Mouse (Mus musculus): Measurements from ENCODE around the gene Crisp2. TPM values are rescaled to one million over a fixed set of nuclear protein-coding genes. Genes with fewer than 3 reads are reported as not detected.

Crisp2 gene
- not detected for total RNA-seq (2021)
- long read RNA-seq = 0 reads

- no peak for DNase-seq (ENCODE audit: low spot score in 2 of 2)
Observed at GRCm38 (mm10) chr17:40806953-40807572, at the start of gene Crisp2. Gene Crisp2, minus strand, starts transcription at chr17:40807003.

GRCm38 (mm10) chr17:40855065-40855464, 48.3 kb upstream of the Crisp2 start:
- no peak for DNase-seq (ENCODE audit: low spot score in 2 of 2)

- peak; percentile 4 to 14 for DNase-seq (ENCODE audit: low spot score in 2 of 2)
Observed at GRCm38 (mm10) chr17:40837308-40837707, 30.5 kb upstream of the Crisp2 start.

DNA sequence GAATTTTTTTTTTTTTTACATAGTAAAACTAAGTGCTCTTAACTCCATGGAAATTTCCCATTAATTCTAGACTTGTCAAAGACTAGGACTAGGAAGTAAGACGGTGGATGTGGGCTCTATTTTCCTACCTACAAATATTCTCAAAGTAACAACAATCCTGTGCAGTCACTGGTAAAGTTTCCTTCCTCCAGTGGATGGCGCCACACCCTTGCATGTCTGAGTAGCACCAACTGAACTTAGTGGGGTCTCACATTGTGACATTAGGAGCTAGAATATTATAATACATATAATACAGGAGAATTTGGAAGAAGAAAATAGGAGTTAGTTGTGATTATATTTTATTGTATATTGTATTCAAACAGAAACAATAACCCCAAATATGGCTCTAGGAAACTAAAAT, 25.1 kb upstream of the Crisp2 start:
- no peak for DNase-seq (ENCODE audit: low spot score in 2 of 2)

GRCm38 (mm10) chr17:40824549-40824948, 17.7 kb upstream of the Crisp2 start:
- DNase-seq (ENCODE audit: low spot score in 2 of 2) = peak; percentile 13 to 33

- DNase-seq (ENCODE audit: low spot score in 2 of 2) = peak in 1 of 2 experiments; percentile 14
Observed at GRCm38 (mm10) chr17:40823817-40824216, 17.0 kb upstream of the Crisp2 start.

DNA sequence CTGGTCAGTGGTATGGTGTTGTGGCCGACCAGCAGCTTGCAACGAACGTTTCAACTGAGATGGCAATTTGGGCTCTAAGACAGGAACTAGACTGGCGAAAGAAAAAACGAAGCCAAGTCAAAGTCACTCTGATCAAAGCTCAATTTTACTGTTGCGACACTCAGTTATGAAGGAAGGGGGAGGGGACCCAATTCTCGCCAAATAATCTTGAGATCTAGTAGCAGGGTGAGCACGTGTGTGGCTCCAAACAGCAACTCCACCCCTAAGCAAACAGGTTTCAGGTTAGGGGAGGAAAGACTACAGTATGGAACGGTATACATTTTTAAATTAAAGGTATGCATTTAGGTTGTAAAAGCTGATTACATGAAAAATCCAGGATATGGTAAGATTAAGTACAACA, 14.7 kb upstream of the Crisp2 start:
- no peak for DNase-seq (ENCODE audit: low spot score in 2 of 2)

DNA sequence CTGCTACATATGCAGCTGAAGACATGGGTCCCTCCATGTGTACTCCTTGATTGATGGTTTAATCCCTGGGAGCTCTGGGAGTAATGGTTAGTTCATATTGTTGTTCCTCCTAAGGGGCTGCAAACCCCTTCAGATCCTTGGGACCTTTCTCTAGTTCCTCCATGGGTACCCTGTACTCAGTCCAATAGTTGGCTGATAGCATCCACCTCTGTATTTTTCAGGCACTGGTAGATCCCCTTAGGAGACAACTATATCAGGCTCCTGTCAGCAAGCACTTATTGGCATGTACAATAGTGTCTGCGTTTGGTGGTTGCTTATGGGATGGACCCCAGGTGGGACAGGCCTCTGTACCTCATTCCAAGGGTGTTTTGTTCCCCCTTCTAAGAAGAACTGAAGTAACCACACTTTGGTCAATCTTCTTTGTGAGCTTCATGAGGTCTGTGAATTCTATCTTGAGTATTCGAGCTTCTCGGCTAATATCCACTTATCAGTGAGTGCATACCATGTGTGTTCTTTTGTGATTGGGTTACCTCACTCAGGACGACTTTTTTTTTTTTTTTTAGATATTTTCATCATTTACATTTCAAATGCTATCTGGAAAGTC, 10.6 kb upstream of the Crisp2 start:
- DNase-seq (ENCODE audit: low spot score in 2 of 2) = no peak

DNA sequence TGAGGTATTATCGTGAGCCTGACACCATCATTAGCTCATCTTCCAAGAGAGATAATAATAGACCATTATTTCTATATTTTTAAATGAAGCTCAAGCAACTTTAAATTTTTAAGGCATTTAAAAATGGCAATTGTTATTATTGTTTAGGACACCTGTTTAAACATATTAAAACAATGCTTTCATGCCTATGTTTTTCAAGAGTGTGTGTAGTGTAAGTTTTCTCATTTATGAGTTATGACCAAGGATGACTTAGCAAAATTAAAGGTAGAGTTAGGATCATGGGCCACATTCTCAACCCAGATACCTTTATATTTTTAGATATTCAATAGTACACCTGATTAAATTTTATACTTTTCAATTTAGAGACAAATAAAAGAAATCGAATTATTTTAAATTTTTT, 5.5 kb upstream of the Crisp2 start:
- DNase-seq (ENCODE audit: low spot score in 2 of 2) = no peak

- no peak for DNase-seq (ENCODE audit: low spot score in 2 of 2)
Observed at GRCm38 (mm10) chr17:40811560-40811959, 4.8 kb upstream of the Crisp2 start.

DNA sequence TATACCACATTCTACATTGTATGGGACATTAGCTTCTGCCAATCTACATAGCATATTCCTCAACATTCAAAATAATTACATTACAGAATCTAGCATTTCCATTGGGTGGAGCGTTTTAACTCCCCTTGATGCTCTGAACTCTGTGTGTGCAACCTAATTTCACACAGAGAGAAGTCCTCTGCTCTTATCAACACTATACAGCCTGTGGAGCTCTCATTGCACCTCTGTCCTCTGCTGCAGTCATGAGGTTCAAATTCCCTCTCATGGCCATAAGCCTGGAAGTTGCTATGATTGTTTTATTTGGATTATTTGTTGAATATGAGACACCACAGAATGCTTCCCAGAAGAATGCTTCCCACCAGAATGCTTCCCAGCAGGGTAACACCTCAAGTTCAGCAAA, 4.1 kb upstream of the Crisp2 start, which contains the start of gene Rhag:
Gene Rhag (plus strand): TSS at position 193 of the 400 bp plus-strand sequence.
- no peak for DNase-seq (ENCODE audit: low spot score in 2 of 2)

DNA sequence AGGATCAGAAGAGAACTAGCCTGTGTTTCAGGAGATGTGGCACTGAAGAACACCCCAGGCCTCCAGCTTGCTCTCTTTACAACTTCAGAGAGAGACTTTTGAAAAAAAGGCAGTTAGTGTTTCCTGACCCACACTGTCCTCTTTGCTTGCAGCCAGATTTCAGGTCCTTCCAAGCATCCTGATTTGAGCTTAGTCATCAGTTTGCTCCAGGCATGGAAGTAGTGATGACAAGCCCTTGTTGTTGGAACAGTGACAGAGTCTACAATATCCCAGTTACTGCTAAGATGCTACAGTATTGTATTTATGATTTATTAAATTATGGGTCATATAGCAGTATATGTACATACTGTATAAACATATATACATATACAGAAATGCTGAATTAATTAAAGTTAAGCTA, 1.3 kb upstream of the Crisp2 start:
- no peak for DNase-seq (ENCODE audit: low spot score in 2 of 2)

DNA sequence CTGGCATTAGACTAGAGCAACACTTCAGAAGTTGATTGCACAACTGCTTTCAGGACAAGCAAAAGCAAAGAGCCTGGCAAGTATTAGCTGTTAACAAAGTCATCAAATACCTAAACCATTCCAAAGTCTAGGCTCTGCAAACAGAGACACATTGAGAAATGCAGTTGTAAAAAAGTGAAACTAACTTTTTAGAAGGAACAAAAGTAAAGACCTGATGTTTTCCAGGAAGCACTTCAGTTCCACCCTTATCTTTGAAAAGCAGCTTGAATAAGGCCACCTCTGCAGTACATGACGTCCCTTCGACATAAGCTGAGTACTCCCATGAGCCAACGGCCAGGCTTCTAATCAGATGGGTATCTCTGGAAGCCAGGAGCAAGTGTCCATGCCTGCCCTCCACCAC, 253 bp downstream of the Crisp2 start:
- DNase-seq (ENCODE audit: low spot score in 2 of 2) = no peak

DNA sequence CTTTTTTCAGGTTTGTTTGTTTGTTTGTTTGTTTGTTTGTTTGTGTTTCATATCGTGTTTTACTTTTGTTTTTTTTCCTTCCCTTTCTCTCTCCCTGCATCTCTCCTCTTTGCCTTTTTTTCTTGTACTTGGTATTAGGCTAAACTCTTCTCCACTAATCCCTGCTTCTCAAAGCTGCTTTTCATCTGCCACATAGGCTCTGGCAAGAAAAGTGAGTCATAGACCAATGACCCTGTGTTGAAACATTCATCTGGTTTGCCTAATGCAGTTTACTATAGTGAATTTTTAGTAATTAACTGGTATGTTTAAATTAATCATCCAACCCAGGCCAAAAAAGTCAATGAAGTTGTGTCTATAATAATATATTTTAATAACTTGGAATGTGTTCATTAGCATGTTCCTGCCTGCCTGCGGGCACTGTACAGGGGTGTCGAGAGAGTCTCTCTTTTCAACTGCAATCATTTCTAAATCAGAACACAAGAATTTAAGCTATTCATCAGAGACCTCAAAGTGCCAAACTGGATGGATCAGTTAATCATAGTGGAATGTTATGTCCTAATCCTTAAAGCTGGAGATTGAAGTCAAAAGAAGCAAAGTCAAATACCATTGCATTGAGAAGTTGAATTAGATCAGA, 4.0 kb downstream of the Crisp2 start:
- no peak for DNase-seq (ENCODE audit: low spot score in 2 of 2)

DNA sequence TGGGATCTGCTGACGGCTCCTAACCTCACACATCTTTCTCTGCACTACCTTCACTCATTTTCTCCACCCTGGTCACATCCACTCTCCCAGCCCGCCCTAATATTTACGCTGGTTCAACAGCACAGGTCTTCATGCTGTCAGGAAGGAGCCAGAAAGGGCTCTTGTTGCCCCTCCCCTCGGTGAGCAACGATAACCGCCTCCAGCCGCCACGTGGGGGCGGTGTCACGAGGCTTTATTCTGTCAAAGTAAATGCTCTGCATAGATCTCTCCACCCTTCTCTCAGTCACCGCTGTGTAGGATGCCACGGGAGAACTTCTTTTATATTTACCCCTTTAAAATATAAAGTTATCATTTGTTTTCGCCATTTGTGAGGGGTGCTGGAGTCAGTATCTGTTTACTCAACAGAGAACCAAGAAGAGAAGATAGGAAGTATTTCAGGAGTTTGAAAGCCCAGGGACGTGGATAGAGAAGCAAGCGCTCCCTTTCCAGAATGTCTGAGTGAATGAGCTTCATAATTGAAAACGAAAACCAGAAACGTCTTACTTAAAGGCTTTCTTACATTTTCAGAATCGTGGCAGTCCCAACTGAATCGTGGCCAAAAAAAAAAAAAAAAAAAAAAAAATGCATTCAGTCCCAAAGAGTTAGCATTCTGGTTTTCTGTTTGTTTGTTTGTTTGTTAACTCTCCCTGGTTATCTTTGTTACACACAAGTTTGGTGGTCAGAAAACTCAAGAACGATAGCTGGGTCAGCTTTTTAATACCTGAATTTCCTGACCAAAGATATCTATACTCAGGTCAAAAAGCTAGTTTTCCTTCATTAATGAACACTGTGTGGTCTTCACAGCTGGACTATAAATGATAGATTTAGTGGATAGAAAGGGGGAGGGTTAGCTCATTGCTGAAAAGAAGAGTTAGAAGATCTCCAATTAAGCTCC, 12.6 kb downstream of the Crisp2 start:
- DNase-seq (ENCODE audit: low spot score in 2 of 2) = peak; percentile 4 to 18

DNA sequence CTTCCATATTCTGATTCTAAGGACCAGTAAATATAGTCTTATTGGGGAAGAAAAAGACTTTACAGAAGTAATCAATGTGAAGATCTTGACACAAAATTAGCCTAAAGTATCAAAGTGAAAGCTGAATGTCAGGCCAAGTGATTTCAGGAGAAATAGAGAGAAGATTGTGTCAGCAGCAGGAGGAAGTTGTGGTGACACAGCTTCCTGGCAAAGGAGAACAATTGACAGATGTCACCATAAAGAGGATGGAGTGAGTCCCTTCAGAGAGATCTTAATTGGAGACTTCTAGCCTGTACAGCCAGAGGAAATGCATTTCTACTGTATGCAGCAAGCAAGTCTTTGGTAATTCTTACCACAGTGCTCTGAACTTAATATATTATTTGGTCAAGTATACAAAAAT, 16.9 kb downstream of the Crisp2 start:
- DNase-seq (ENCODE audit: low spot score in 2 of 2) = no peak

DNA sequence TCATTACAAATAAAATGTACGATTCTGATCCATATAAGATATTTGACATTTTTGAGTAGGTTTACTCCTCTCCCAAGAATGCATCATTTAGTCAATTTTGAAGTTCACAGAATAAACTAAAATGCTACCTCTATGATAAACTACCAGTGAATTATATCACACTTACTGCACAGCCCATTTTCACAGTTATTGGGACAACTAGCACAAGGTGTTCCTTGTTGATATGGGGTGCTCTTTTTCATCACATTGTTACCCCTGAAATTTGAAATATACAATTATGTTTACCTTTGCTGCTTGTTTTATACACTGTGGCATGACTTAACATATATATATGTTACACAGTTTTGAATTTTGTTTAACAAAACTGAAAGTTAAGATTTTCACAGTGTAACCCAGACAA, 39.7 kb downstream of the Crisp2 start:
- no peak for DNase-seq (ENCODE audit: low spot score in 2 of 2)

DNA sequence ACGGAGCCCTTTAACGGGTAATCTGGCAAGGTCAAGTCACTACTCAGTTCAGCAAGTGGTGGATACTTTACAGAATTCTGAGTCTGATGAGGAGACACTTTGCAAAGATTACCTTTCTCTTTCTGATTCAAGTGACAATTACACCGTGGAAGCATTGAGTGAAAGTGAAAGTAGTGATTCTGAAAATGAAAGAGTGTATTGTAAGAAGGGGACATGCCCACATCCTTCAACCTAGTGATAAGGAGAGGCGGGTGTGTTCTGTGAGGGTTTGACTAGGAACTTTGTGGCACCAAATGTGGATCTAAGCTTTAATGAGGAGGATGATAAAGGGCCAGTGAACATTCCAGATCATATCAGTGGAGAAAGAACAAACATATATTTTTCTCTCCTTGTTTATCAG, 43.1 kb downstream of the Crisp2 start:
- DNase-seq (ENCODE audit: low spot score in 2 of 2) = no peak

GRCm38 (mm10) chr17:40731724-40732123, 75.1 kb downstream of the Crisp2 start:
- DNase-seq (ENCODE audit: low spot score in 2 of 2) = no peak

GRCm38 (mm10) chr17:40731296-40731695, 75.5 kb downstream of the Crisp2 start:
- DNase-seq (ENCODE audit: low spot score in 2 of 2) = no peak

DNA sequence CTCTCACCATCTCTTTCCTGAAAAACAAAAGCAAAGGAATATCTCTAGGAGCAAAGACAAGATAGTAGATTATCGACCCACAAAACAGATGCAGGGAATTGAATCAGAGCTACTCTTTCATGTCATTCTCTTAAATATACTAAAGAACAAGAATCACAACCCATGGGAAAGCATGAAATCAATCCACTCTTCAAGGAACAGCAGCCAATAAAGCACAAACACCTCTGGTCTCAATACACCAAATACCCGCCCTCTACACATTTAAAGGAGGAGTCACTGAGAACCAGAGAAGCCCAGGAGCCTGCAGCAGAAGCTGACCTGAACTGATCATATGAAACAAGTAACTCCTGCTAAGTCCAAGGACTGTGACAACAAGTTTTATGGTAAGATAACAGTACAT, 80.0 kb downstream of the Crisp2 start, which contains the start of gene Esp1:
Gene Esp1 (plus strand): TSS at position 301 of the 400 bp plus-strand sequence.
- DNase-seq (ENCODE audit: low spot score in 2 of 2) = no peak
